Mouse (Mus musculus) midbrain, embryonic 15.5 days (tissue): ENCODE data around the gene Iqcg. TPM values are rescaled to one million over a fixed set of nuclear protein-coding genes. Genes with fewer than 3 reads are reported as not detected.

Experiments used
- ATAC-seq: fragments of 200-750 bp; cut with Nextera tagmentation; replicated peaks from 2 replicates; pipeline ENCODE4 v1.8.0; 2017; ENCODE audit warnings: moderate TSS enrichment
- H3K27ac ChIP-seq: fragments of 300-500 bp; sonication (generic); 2 replicates; pipeline ENCODE4 v1.5.1; 2015; ENCODE audit warnings: mild to moderate bottlenecking, inconsistent platforms
- H3K27me3 ChIP-seq: fragments of 300-500 bp; sonication (generic); replicated peaks from 2 replicates; pipeline ENCODE4 v1.6.1; 2015; ENCODE audit warnings: inconsistent platforms
- H3K36me3 ChIP-seq: fragments of 300-500 bp; sonication (generic); replicated peaks from 2 replicates; pipeline ENCODE4 v1.6.1; 2015; ENCODE audit warnings: inconsistent platforms
- H3K4me1 ChIP-seq: fragments of 300-500 bp; sonication (generic); 2 replicates; pipeline ENCODE4 v1.6.1; 2015; ENCODE audit warnings: inconsistent platforms
- H3K4me2 ChIP-seq: fragments of 300-500 bp; sonication (generic); 2 replicates; pipeline ENCODE4 v1.6.1; 2015; ENCODE audit warnings: inconsistent platforms, mild to moderate bottlenecking, moderate library complexity
- H3K4me3 ChIP-seq: fragments of 300-500 bp; sonication (generic); 2 replicates; pipeline ENCODE4 v1.5.1; 2015; ENCODE audit warnings: mild to moderate bottlenecking, inconsistent platforms
- H3K9ac ChIP-seq: fragments of 300-500 bp; sonication (generic); 2 replicates; pipeline ENCODE4 v1.6.1; 2015; ENCODE audit warnings: mild to moderate bottlenecking, inconsistent platforms
- H3K9me3 ChIP-seq: fragments of 300-500 bp; sonication (generic); 2 replicates; pipeline ENCODE4 v1.6.1; 2016; ENCODE audit warnings: inconsistent platforms
- WGBS: fragments of 180-500 bp; shearing (Covaris S2); methylation state at CpG from one replicate; pipeline ENCODE4 v1.1.7; 2015; ENCODE audit warnings: mixed read lengths; 5-methylcytosine and 5-hydroxymethylcytosine counted together
- polyA plus RNA-seq: library from polyadenylated mRNA; unstranded; fragments of >200 nt; fragmentation: Nextera tagmentation; extraction: Ambion mirVana; gene quantifications from 2 replicates; pipeline ENCODE4 v1.2.1, GENCODE M21; 2015

The Iqcg gene
- polyA plus RNA-seq, 1 experiment from 2014 or later = 7.1 TPM

- Histone ChIP-seq H3K36me3 (peaks cover 21% of the 10 kb centered on the region), H3K27me3 (no peaks in the 10 kb centered on the region), H3K4me1 (no peaks in the 10 kb centered on the region), H3K27ac (no peak overlapping the region), H3K9me3 (no peaks in the 10 kb centered on the region), H3K4me2 (no peak overlapping the region), H3K9ac (no peak overlapping the region), H3K4me3 (no peak overlapping the region)
- 90% methylated on average over 1 of the region's 1 CpGs for whole genome bisulfite sequencing
- no peak for ATAC-seq
These were observed 41.1 kb downstream of the Iqcg start for GRCm38 (mm10) chr16:33014921-33015320.

- WGBS = 93% methylated on average over 5 of the region's 5 CpGs
- H3K4me2 ChIP-seq = no peak overlapping the region
- ATAC-seq = no peak
- H3K27me3 ChIP-seq = no peaks in the 10 kb centered on the region
- H3K36me3 ChIP-seq = peaks cover 27% of the 10 kb centered on the region
- no peak overlapping the region for H3K27ac ChIP-seq
- H3K4me1 ChIP-seq = no peaks in the 10 kb centered on the region
- H3K9ac ChIP-seq = no peak overlapping the region
- H3K9me3 ChIP-seq = no peaks in the 10 kb centered on the region
- no peak overlapping the region for H3K4me3 ChIP-seq
These were observed 42.2 kb downstream of the Iqcg start for GRCm38 (mm10) chr16:33013801-33014200.

- peaks cover 49% of the 10 kb centered on the region for H3K36me3 ChIP-seq
- WGBS = 96% methylated on average over 6 of the region's 6 CpGs
- no peak overlapping the region for H3K4me3 ChIP-seq
- no peaks in the 10 kb centered on the region for H3K27me3 ChIP-seq
- H3K4me1 ChIP-seq = no peaks in the 10 kb centered on the region
- H3K4me2 ChIP-seq = no peak overlapping the region
- no peak overlapping the region for H3K9ac ChIP-seq
- no peaks in the 10 kb centered on the region for H3K9me3 ChIP-seq
- H3K27ac ChIP-seq = no peak overlapping the region
- ATAC-seq = no peak
These were observed 45.9 kb downstream of the Iqcg start for GRCm38 (mm10) chr16:33010166-33010565.

- no peak overlapping the region for H3K9ac ChIP-seq
- no peak overlapping the region for H3K27ac ChIP-seq
- peaks cover 36% of the 10 kb centered on the region for H3K36me3 ChIP-seq
- ATAC-seq = no peak
- no peak overlapping the region for H3K4me3 ChIP-seq
- H3K27me3 ChIP-seq = no peaks in the 10 kb centered on the region
- H3K4me2 ChIP-seq = no peak overlapping the region
- H3K4me1 ChIP-seq = no peaks in the 10 kb centered on the region
- 69% methylated on average over 7 of the region's 7 CpGs for WGBS
- no peaks in the 10 kb centered on the region for H3K9me3 ChIP-seq
These were observed 48.6 kb downstream of the Iqcg start for GRCm38 (mm10) chr16:33007436-33007835.

GRCm38 (mm10) chr16:33006888-33007287 lies 49.1 kb downstream of the Iqcg start:
- H3K4me3 ChIP-seq = no peak overlapping the region
- no peaks in the 10 kb centered on the region for H3K27me3 ChIP-seq
- no peak for ATAC-seq
- H3K4me1 ChIP-seq = no peaks in the 10 kb centered on the region
- WGBS = 81% methylated on average over 7 of the region's 7 CpGs
- H3K36me3 ChIP-seq = peaks cover 36% of the 10 kb centered on the region
- no peak overlapping the region for H3K27ac ChIP-seq
- no peaks in the 10 kb centered on the region for H3K9me3 ChIP-seq
- H3K9ac ChIP-seq = no peak overlapping the region
- no peak overlapping the region for H3K4me2 ChIP-seq

- H3K4me3 ChIP-seq = no peak overlapping the region
- no peak for ATAC-seq
- H3K36me3 ChIP-seq = peaks cover 50% of the 10 kb centered on the region
- 42% methylated on average over 9 of the region's 9 CpGs for WGBS
- no peaks in the 10 kb centered on the region for H3K27me3 ChIP-seq
- no peaks in the 10 kb centered on the region for H3K4me1 ChIP-seq
- no peak overlapping the region for H3K9ac ChIP-seq
- H3K9me3 ChIP-seq = 0 out of 2 replicates have a peak, but pooled peaks cover 2% of the 10 kb centered on the region
- H3K27ac ChIP-seq = 0 out of 2 replicates have a peak overlapping the region, but pooled peaks have one; percentile 9
- H3K4me2 ChIP-seq = no peak overlapping the region
These were observed 50.8 kb downstream of the Iqcg start for GRCm38 (mm10) chr16:33005216-33005615.

GRCm38 (mm10) chr16:32992158-32992557 lies 63.9 kb downstream of the Iqcg start:
- Histone ChIP-seq H3K9me3 (no peaks in the 10 kb centered on the region), H3K4me3 (no peak overlapping the region), H3K4me2 (no peak overlapping the region), H3K9ac (no peak overlapping the region), H3K27me3 (no peaks in the 10 kb centered on the region), H3K4me1 (no peaks in the 10 kb centered on the region), H3K36me3 (peaks cover 22% of the 10 kb centered on the region; the same call in 1 of the 2 replicates), H3K27ac (no peak overlapping the region)
- no peak for ATAC-seq
- WGBS = 93% methylated on average over 5 of the region's 5 CpGs

GRCm38 (mm10) chr16:32984631-32985030 lies 71.4 kb downstream of the Iqcg start:
- no peak overlapping the region for H3K4me3 ChIP-seq
- H3K9me3 ChIP-seq = no peaks in the 10 kb centered on the region
- H3K27ac ChIP-seq = no peak overlapping the region
- no peaks in the 10 kb centered on the region for H3K4me1 ChIP-seq
- no peak overlapping the region for H3K4me2 ChIP-seq
- peaks cover 24% of the 10 kb centered on the region; the same call in 1 of the 2 replicates for H3K36me3 ChIP-seq
- no peaks in the 10 kb centered on the region for H3K27me3 ChIP-seq
- H3K9ac ChIP-seq = no peak overlapping the region
- ATAC-seq = no peak
- WGBS = 97% methylated on average over 2 of the region's 2 CpGs

- Histone ChIP-seq H3K4me2 (no peak overlapping the region), H3K9me3 (no peaks in the 10 kb centered on the region), H3K27me3 (no peaks in the 10 kb centered on the region), H3K9ac (no peak overlapping the region), H3K4me1 (no peaks in the 10 kb centered on the region), H3K36me3 (peaks cover 23% of the 10 kb centered on the region; the same call in 1 of the 2 replicates), H3K4me3 (no peak overlapping the region), H3K27ac (no peak overlapping the region)
- 92% methylated on average over 4 of the region's 4 CpGs for WGBS
- ATAC-seq = no peak
These were observed 74.6 kb downstream of the Iqcg start for GRCm38 (mm10) chr16:32981405-32981804.

GRCm38 (mm10) chr16:32980227-32980626 lies 75.8 kb downstream of the Iqcg start:
- H3K4me3 ChIP-seq = no peak overlapping the region
- H3K4me1 ChIP-seq = no peaks in the 10 kb centered on the region
- no peaks in the 10 kb centered on the region for H3K27me3 ChIP-seq
- no peak overlapping the region for H3K27ac ChIP-seq
- H3K36me3 ChIP-seq = peaks cover 22% of the 10 kb centered on the region
- WGBS = 78% methylated on average over 1 of the region's 1 CpGs
- H3K9me3 ChIP-seq = no peaks in the 10 kb centered on the region
- H3K9ac ChIP-seq = no peak overlapping the region
- ATAC-seq = no peak
- no peak overlapping the region for H3K4me2 ChIP-seq

- WGBS = 84% methylated on average over 2 of the region's 2 CpGs
- H3K27me3 ChIP-seq = no peaks in the 10 kb centered on the region
- H3K4me3 ChIP-seq = no peak overlapping the region
- H3K9me3 ChIP-seq = no peaks in the 10 kb centered on the region
- H3K27ac ChIP-seq = no peak overlapping the region
- no peaks in the 10 kb centered on the region for H3K4me1 ChIP-seq
- H3K4me2 ChIP-seq = no peak overlapping the region
- ATAC-seq = no peak
- peaks cover 19% of the 10 kb centered on the region for H3K36me3 ChIP-seq
- no peak overlapping the region for H3K9ac ChIP-seq
These were observed 83.0 kb downstream of the Iqcg start for GRCm38 (mm10) chr16:32973047-32973446.

GRCm38 (mm10) chr16:32972535-32972934 lies 83.5 kb downstream of the Iqcg start:
- no peak for ATAC-seq
- peaks cover 17% of the 10 kb centered on the region for H3K36me3 ChIP-seq
- no peak overlapping the region for H3K4me3 ChIP-seq
- H3K9ac ChIP-seq = no peak overlapping the region
- H3K27me3 ChIP-seq = no peaks in the 10 kb centered on the region
- WGBS = 77% methylated on average over 5 of the region's 5 CpGs
- H3K9me3 ChIP-seq = no peaks in the 10 kb centered on the region
- no peaks in the 10 kb centered on the region for H3K4me1 ChIP-seq
- H3K27ac ChIP-seq = no peak overlapping the region
- H3K4me2 ChIP-seq = no peak overlapping the region
